Mouse (Mus musculus): ENCODE results near the gene Gm8909.

DNA sequence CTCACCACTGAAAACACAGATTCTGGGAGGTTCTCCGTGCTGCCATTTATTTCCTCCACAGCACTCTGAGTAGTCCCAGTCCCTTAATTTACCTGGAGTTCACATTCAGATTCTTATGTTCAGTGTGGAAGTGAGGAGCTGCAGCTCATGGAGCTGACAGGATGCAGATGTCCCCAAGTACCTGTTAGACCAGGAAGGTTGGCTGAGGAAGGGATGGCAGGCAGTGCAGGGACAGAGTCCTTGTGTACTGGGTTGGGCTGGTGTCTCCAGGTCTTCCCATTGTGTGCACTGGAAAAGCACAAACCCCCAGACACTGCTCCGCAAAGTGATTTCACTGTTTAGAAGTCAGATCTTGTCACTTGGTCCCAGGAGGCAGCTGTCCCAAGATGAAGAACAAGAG lies 33.5 kb upstream of the Gm8909 start:
- TF ChIP-seq POLR2A (IDR thresholded peaks at IDR 0.05; ENCODE audit: borderline replicate concordance, control insufficient read depth, low read depth, low read length) (no peak), CTCF (IDR thresholded peaks at IDR 0.05; ENCODE audit: control insufficient read depth, insufficient read depth, low read length) (no peak)

Data from bone marrow, adult 2 months (tissue).